Mouse (Mus musculus) NIH3T3 (cell line): ENCODE results near the gene Trip13.

Experiments
- DNase-seq: peaks from one replicate; pipeline ENCODE4 v3.0.0-alpha.2; 2012; ENCODE audit warnings: low read depth

Gene Trip13

GRCm38 (mm10) chr13:73886601-73887000, 51.0 kb downstream of the Trip13 start:
- DNase-seq, result no peak

GRCm38 (mm10) chr13:73886066-73886465, 51.5 kb downstream of the Trip13 start:
- peak; percentile 46 for DNase-seq

- peak; percentile 21 for DNase-seq
Measured at GRCm38 (mm10) chr13:73885656-73886055, 51.9 kb downstream of the Trip13 start.

- DNase-seq, result peak; percentile 35
Measured at GRCm38 (mm10) chr13:73881347-73881746, 56.2 kb downstream of the Trip13 start.

GRCm38 (mm10) chr13:73879824-73880223, 57.8 kb downstream of the Trip13 start:
- peak; percentile 44 for DNase-seq

GRCm38 (mm10) chr13:73872159-73872558, 65.4 kb downstream of the Trip13 start:
- no peak for DNase-seq
